Mouse (Mus musculus) kidney, adult 2 months (tissue): ENCODE results near the gene Trmt10a. TPM values are rescaled to one million over a fixed set of nuclear protein-coding genes. Genes with fewer than 3 reads are reported as not detected.
A peak's percentile ranks its signal among the peaks of the same experiment; 100 is the strongest.

Experiments
- DNase-seq: peaks from one replicate; pipeline ENCODE4 v3.0.0; 2021
- H3K27ac ChIP-seq: fragments of 200-500 bp; 2 replicates; pipeline ENCODE4 v1.5.1; 2012; ENCODE audit warnings: low read depth, low read length, control low read depth, inconsistent platforms; ENCODE audit not compliant: insufficient read depth
- H3K27me3 ChIP-seq: fragments of 200-500 bp; replicated peaks from 2 replicates; pipeline ENCODE4 v1.6.1; 2012; ENCODE audit warnings: mild to moderate bottlenecking, moderate library complexity, low read length, inconsistent platforms; ENCODE audit not compliant: control insufficient read depth, insufficient read depth
- H3K36me3 ChIP-seq: fragments of 200-500 bp; 2 replicates; pipeline ENCODE4 v1.6.1; 2012; ENCODE audit warnings: mild to moderate bottlenecking, moderate library complexity, low read length, inconsistent platforms; ENCODE audit not compliant: control insufficient read depth, insufficient read depth
- H3K4me1 ChIP-seq: fragments of 200-500 bp; 2 replicates; pipeline ENCODE4 v1.6.1; 2011; ENCODE audit warnings: low read length; ENCODE audit not compliant: control insufficient read depth, insufficient read depth
- H3K4me3 ChIP-seq: fragments of 200-500 bp; 2 replicates; pipeline ENCODE4 v1.5.1; 2011; ENCODE audit warnings: mild to moderate bottlenecking, low read depth, low read length, control low read depth; ENCODE audit not compliant: insufficient read depth
- CTCF ChIP-seq: fragments of 200-500 bp; conservative IDR thresholded peaks from 2 replicates; pipeline ENCODE4 v1.5.1; 2011; ENCODE audit warnings: low read depth, mild to moderate bottlenecking, control low read depth, low read length, moderate library complexity, mixed read lengths; ENCODE audit not compliant: insufficient read depth, insufficient read length
- POLR2A ChIP-seq: fragments of 200-500 bp; IDR thresholded peaks from one replicate; pipeline ENCODE4 v1.6.1; 2011; ENCODE audit warnings: low read depth, low read length, control low read depth
- WGBS: fragments of 180-500 bp; shearing (Covaris S2); methylation state at CpG from one replicate; pipeline ENCODE4 v1.1.7; 2018; 5-methylcytosine and 5-hydroxymethylcytosine counted together
- polyA plus RNA-seq: library from polyadenylated mRNA; depleted of rRNA; stranded (reverse); fragments of >200 nt; gene quantifications from 2 replicates; pipeline ENCODE4 v1.2.3, GENCODE M21; 2012

The Trmt10a gene
- polyA plus RNA-seq, 1 experiment, result 2.0 TPM

GRCm38 (mm10) chr3:138144642-138145171 lies 1.5 kb downstream of the Trmt10a start, which contains the start of gene Mttp:
Mttp (minus strand) TSS chr3:138144968.
- Histone ChIP-seq H3K27me3 (no peaks in the 10 kb centered on the region), H3K4me1 (peaks cover 3% of the 10 kb centered on the region; the same call in 1 of the 2 replicates), H3K4me3 (peak within 1 kb of the TSS; percentile 83), H3K27ac (peak within 1 kb of the TSS; percentile 95), H3K36me3 (no peaks in the 10 kb centered on the region)
- 0% methylated on average over 8 of the region's 8 CpGs for WGBS
- no peak for TF ChIP-seq POLR2A
- TF ChIP-seq CTCF, result 0 out of 2 replicates have a peak, but pooled peaks have one; percentile 24
- DNase-seq, result peak; percentile 90

GRCm38 (mm10) chr3:138148811-138149210 lies 5.6 kb downstream of the Trmt10a start:
- no peak overlapping the region for H3K27ac ChIP-seq
- TF ChIP-seq POLR2A, result no peak
- no peak for TF ChIP-seq CTCF
- no peaks in the 10 kb centered on the region for H3K4me1 ChIP-seq
- H3K27me3 ChIP-seq, result no peaks in the 10 kb centered on the region
- H3K4me3 ChIP-seq, result no peak overlapping the region
- DNase-seq, result no peak
- 95% methylated on average over 2 of the region's 2 CpGs for WGBS
- H3K36me3 ChIP-seq, result no peaks in the 10 kb centered on the region

GRCm38 (mm10) chr3:138155062-138155461 lies 11.8 kb downstream of the Trmt10a start:
- Histone ChIP-seq H3K27me3 (no peaks in the 10 kb centered on the region), H3K4me3 (no peak overlapping the region), H3K27ac (no peak overlapping the region), H3K36me3 (no peaks in the 10 kb centered on the region), H3K4me1 (no peaks in the 10 kb centered on the region)
- no peak for DNase-seq
- no peak for TF ChIP-seq POLR2A
- no peak for TF ChIP-seq CTCF
- 95% methylated on average over 4 of the region's 4 CpGs for WGBS

- DNase-seq, result no peak
- Histone ChIP-seq H3K4me1 (no peaks in the 10 kb centered on the region), H3K36me3 (no peaks in the 10 kb centered on the region), H3K27me3 (no peaks in the 10 kb centered on the region), H3K27ac (no peak overlapping the region), H3K4me3 (no peak overlapping the region)
- TF ChIP-seq CTCF, result no peak
- TF ChIP-seq POLR2A, result no peak
- 65% methylated on average over 10 of the region's 10 CpGs for WGBS
Observed at GRCm38 (mm10) chr3:138156651-138157050, 13.4 kb downstream of the Trmt10a start.

GRCm38 (mm10) chr3:138161623-138162022 lies 18.4 kb downstream of the Trmt10a start:
- WGBS, result 74% methylated on average over 10 of the region's 10 CpGs
- TF ChIP-seq CTCF (no peak), POLR2A (no peak)
- H3K27ac ChIP-seq, result no peak overlapping the region

GRCm38 (mm10) chr3:138162553-138163183 lies 19.4 kb downstream of the Trmt10a start:
- no peaks in the 10 kb centered on the region for H3K4me1 ChIP-seq
- no peak overlapping the region for H3K4me3 ChIP-seq
- no peak for TF ChIP-seq CTCF
- no peak for TF ChIP-seq POLR2A
- no peak overlapping the region for H3K27ac ChIP-seq
- H3K36me3 ChIP-seq, result no peaks in the 10 kb centered on the region
- no peak for DNase-seq
- WGBS, result 65% methylated on average over 4 of the region's 4 CpGs
- H3K27me3 ChIP-seq, result no peaks in the 10 kb centered on the region; the same call in 1 of the 2 replicates

More at GRCm38 (mm10) chr3:138161623-138162022, 18.4 kb downstream of the Trmt10a start:
- no peaks in the 10 kb centered on the region; the same call in 1 of the 2 replicates for H3K27me3 ChIP-seq
- DNase-seq, result no peak
- H3K36me3 ChIP-seq, result no peaks in the 10 kb centered on the region
- H3K4me3 ChIP-seq, result no peak overlapping the region
- no peaks in the 10 kb centered on the region for H3K4me1 ChIP-seq

- no peak overlapping the region for H3K27ac ChIP-seq
- H3K4me3 ChIP-seq, result no peak overlapping the region
- H3K4me1 ChIP-seq, result no peaks in the 10 kb centered on the region
- 80% methylated on average over 10 of the region's 10 CpGs for WGBS
- no peaks in the 10 kb centered on the region for H3K27me3 ChIP-seq
- TF ChIP-seq CTCF (no peak), POLR2A (no peak)
- DNase-seq, result peak; percentile 3
- H3K36me3 ChIP-seq, result no peaks in the 10 kb centered on the region
Observed at GRCm38 (mm10) chr3:138173291-138173690, 30.0 kb downstream of the Trmt10a start.
